Mouse (Mus musculus) embryo, embryonic 11.5 days (tissue): Measurements from ENCODE around the gene Esrrg.

ENCODE experiments used
- DNase-seq: peaks from one replicate; pipeline ENCODE4 v3.0.0-alpha.2; 2012; ENCODE audit warnings: low read depth, low spot score

Gene Esrrg

GRCm38 (mm10) chr1:187649871-187650270 is 41.3 kb downstream of the Esrrg start:
- DNase-seq: no peak

- no peak for DNase-seq
Observed at GRCm38 (mm10) chr1:187650786-187651687, 42.4 kb downstream of the Esrrg start.

GRCm38 (mm10) chr1:187651688-187652241 is 43.2 kb downstream of the Esrrg start:
- no peak for DNase-seq

DNA sequence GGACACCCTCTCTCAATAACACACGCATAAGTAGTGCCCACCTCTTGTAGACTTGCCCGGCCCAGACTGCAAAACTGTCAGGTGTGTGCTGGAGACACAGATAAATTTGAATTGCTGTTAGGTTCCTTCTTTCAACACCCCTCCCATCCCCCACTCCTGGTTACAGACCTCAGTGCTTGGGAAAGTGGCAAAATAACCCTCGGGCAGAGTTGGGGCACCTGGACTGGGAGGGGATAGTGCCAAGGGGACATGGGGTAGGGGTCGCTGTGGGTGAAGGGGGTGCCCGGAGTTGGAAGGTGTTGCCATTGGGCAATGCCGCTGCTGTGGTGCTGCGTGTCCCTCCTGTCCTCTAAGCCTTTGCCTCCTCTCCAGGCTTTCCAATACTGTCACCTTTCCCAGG is 43.9 kb downstream of the Esrrg start:
- DNase-seq: no peak

DNA sequence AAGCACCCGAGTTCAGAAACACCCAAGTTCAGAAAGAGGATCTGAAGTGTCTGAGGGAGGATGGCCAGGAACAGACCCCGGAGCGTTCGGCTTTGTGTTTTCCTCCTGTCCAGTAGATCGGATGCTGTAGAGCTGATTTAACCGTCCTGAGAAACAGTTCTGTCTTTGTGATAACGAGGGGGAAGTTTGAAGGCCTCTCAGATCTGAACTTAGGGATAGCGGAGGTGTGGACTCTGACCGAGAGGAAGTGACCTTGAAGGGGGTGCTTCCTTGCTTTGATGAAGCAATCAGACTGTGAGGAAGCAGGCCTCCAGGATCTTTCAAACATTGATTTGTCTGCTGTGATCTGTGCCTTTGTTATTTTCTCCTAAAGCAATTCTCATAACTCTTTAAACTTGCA is 44.8 kb downstream of the Esrrg start:
- no peak for DNase-seq

DNA sequence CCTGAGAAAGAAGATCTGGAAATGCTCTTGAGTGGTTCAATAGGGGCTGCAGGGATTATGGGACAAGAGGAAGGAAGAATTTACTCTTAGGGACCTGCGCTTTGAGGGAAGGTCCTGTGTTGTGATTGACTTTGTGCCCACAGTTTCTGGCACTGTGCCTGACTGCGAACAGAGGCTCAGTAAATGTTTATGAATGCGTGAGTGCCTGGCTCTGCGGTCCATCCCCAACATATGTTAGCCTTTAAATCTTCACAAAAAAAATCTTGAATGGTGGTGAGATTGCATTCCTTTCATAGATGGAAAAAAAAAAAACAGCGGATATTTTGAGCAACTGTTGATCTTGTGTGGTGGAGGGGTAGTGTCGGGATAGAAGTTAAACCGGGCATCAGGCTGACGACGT is 52.4 kb downstream of the Esrrg start:
- DNase-seq: no peak

DNA sequence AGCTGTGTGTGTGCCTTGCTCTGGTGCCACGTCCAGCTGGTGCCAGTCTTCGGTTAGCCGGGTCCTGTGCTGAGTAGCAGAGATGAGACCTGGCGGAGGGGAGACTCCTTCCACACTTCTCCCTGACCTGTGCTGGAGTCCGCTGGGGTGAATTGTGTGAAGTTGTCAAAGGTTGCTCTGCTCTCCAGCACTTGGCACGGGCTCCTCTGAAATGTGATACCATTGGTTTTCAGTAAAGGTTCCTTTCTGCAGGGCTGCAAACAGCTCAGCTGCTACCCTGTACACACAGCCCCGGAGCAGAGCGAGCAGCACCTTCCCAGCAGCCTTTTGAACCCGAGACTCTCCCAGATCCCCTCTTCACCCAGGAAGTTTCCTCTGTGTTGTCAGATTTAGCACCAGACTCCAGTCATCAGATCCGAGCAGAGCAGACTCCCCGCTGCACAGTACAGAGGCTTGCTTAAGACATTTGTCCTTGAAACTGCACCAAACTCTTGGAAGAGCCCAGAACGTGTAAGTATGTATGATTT is 53.6 kb downstream of the Esrrg start:
- no peak for DNase-seq

GRCm38 (mm10) chr1:187663376-187663775 is 54.8 kb downstream of the Esrrg start:
- no peak for DNase-seq

DNA sequence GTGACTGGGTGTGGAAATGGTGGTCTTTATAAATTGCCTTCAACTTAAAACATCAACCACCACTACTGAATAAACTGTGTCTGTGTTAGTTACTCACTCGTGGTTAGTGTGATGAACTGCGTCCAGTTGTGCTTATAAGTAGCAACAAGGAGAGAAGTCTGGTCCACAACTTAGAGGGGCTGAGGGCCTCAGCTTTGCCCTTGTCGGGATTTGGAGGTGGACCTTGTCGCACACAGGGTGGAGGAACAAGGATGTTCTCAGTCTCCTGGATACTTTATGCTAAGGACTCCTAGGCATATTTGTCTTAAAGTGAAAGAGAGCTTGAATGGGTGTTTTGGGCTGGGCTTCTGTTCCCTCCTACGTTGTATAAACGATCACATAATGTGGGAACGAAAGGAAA is 55.7 kb downstream of the Esrrg start:
- no peak for DNase-seq

GRCm38 (mm10) chr1:187665901-187666600 is 57.5 kb downstream of the Esrrg start:
- DNase-seq: no peak

DNA sequence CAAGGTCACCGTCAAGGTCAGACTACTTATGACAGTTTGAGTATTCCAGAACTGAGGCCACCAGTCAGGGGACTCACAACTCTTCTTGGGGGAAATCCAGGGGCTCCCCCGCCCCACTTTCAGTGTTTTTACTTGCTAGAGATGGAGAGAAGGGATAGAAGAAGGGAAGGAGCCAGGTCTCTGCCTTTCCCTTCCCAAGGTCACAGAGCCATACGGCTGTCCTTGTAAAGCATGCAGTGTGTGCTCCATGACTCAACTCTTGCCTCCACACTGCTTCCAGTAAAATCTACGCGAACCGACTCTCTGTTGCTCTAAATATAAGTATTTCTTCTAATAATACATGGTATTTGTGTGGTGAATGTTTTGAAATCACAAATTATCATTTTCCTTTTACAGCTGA is 61.2 kb downstream of the Esrrg start:
- no peak for DNase-seq

DNA sequence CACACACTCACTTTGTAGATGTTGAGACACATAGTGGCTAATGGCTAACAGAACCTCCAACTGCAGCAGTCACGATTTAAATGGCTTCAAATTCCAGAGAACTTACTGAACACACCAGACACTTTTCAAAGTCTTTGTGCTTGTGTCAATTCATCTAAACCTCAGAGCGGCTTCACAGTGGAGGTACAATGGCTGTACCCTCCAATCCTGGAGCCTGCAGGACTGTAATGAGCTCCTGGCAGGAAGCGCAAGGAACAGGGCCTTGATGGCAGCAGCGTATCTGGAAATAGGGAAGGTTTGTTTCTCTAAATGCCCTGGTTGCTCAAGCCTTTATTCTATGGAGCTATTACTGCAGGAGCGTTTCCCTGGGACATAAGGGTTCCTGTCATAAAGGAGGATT is 63.9 kb downstream of the Esrrg start:
- DNase-seq: no peak

- no peak for DNase-seq
Observed at GRCm38 (mm10) chr1:187674771-187675186, 66.2 kb downstream of the Esrrg start.

GRCm38 (mm10) chr1:187676626-187677025 is 68.0 kb downstream of the Esrrg start:
- no peak for DNase-seq

- DNase-seq: no peak
Observed at GRCm38 (mm10) chr1:187679246-187679645, 70.7 kb downstream of the Esrrg start.

GRCm38 (mm10) chr1:187684519-187684918 is 75.9 kb downstream of the Esrrg start:
- no peak for DNase-seq

DNA sequence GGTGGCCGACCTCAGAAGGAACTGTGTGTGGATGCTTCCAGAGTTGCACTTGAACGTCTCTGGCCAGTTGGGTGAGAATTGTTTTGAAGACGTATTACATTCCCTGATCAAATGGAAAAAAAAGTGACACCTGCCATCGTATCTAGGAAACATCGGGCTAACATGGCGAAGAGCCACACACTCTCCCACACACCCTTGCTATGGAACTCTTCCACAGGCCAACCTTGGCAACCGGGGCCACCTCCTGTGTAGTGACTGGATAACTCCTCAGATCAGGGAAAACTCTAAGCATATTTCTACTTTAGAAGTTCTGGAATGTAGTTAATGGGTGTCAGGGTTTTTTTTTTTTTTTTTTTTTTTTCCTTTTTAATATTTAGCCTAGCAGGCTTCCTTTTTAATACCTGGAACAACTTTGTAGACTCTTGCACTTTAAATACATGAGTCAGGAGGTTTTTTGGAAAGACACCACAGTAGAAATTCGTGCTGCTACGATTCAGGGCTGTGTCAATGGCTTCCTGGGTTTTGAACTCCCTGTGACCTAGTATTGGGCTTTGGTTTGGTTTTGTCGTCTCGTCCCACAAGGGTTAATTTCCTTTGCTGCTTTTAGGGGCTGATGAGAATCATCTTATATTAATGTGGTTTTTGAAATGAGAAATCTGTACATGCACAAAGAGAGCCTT is 83.4 kb downstream of the Esrrg start:
- no peak for DNase-seq

DNA sequence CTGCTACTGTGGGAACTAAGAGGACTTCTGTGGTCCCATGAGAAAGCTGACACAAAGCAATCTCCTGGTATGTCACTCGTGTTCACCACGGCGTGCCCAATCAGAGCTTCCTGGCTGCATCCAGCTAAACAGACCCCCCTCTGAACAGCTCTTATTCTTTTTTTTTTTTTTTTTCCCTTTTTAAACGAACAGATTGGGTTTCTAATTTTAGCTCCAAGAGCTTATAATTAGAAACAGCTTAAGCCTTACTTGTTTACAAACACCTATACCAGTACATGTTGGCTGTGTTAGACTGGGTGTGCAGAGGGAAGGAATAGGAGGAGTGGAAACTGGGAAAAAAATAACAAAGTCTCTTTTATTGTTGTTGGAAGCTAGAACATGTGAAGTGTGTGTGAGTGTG is 86.3 kb downstream of the Esrrg start:
- DNase-seq: no peak

DNA sequence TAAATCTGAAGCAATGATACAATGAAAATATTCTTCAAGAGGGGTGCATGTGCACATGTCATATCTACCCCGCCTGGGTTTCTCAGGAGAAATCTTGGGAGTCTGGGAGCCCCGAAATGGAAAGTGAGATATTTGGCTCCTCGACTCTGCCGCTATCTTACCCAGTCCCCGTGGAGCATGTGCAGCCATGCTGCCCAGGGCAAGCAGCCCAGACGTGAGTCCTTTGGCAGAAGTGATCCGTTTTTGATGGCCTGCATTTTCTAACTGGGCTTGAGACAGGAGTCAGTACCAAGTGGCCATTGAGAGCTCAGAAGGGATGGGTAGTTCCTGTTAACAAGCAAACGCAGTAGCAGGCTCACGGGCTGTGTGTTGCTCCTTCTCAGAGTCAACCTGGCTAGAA is 89.6 kb downstream of the Esrrg start:
- DNase-seq: no peak

- DNase-seq: no peak
Observed at GRCm38 (mm10) chr1:187700963-187701362, 92.4 kb downstream of the Esrrg start.

GRCm38 (mm10) chr1:187704921-187705320 is 96.3 kb downstream of the Esrrg start:
- DNase-seq: no peak

DNA sequence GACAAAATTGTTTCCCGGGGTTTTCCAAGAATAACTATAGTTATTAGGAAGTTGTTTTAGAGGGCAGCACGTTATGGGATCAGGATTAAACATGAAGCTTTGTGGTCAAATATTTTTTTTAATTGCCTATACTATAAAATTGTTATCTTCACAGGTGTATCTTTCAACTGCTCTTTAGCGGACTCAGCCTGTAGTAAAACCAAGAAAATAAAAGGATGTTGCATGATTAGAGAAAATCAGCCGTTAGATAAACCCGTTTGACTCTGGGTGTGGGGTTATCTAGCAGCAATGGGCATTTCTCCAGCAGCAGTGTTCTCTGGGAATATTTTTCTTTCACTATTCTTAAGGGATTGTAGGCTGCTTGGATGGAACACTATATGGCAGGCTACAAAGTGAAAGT is 96.8 kb downstream of the Esrrg start:
- no peak for DNase-seq
